ENCODE assay signal across 14 mouse cellular contexts in the genomic region with DNA sequence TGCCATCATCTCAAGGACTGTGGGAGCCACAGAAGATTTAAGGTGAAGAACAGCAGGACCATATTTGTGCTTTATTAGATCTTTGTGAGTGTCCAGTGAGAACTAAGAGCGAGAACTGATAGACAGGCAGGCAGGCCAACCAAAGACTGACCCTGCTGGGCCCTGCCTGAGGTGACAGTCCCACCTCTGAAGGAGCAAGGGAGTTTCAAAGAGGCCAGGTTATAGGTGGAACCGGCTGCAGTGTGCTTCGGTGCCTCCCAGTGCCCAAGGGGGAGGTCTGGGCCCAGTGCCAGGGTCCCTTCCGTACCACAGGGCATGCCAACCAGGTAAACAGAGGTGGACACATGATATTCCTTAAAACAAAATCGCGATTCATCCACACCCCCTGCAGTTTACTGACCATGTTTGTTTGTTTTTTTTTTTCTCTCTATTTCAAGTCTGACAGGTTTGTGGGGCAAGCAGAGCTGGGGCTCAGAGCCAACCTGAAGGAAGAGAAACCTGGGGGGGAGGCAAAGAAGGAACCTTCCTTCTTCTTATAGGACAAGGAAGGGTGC. TPM values are rescaled to one million over a fixed set of nuclear protein-coding genes. Genes with fewer than 3 reads are reported as not detected.
A peak's percentile ranks its signal among the peaks of the same experiment; 100 is the strongest.
DNase-seq lines count a peak whose midpoint lies in the region; ATAC-seq and TF ChIP-seq lines count a peak whose summit lies in the region.
"Had no signal": no experiment of that assay in that cellular context is flagged by ENCODE, and none has a peak within 500 bp of the region (broad histone marks: within the 10 kb centered on the region; RNA-seq: fewer than 3 reads in every experiment).

No protein-coding gene starts in this region.

- DNase-seq in kidney, adult 2 months = peak; percentile 43
- peak; percentile 46 to 64 for DNase-seq in kidney, postnatal 4 days
- DNase-seq in right cerebral cortex, postnatal 4 days = no peak
- no peak for DNase-seq in layer of hippocampus, postnatal 10 days (ENCODE audit: low spot score in 2 of 2)
- no peak for DNase-seq in left cerebral cortex, adult 8-10 months (ENCODE audit: low spot score in 2 of 2)
- DNase-seq: liver; right cerebral cortex, postnatal 14 days; thymus, postnatal 14 days had no signal

- WGBS in kidney, adult 2 months = 39% methylated on average over 6 of the region's 6 CpGs
- 46% methylated on average over 6 of the region's 6 CpGs for WGBS in kidney, embryonic 15.5 days
- WGBS in small intestine, adult 2 months = 24% methylated on average over 6 of the region's 6 CpGs

- no peak for TF ChIP-seq POLR2A in kidney, adult 2 months (IDR thresholded peaks at IDR 0.05; ENCODE audit: low read depth, low read length)
- no peak for TF ChIP-seq POLR2A in ES-Bruce4 (IDR thresholded peaks at IDR 0.05; ENCODE audit: insufficient read depth, low read length)
- no peak for TF ChIP-seq POLR2A in small intestine, adult 2 months (IDR thresholded peaks at IDR 0.05; ENCODE audit: low read depth, low read length)

- H3K27me3 ChIP-seq in kidney, adult 2 months (replicated peaks; ENCODE audit: control insufficient read depth, insufficient read depth, low read length) = no peaks in the 10 kb centered on the region
- no peaks in the 10 kb centered on the region for H3K27me3 ChIP-seq in kidney, embryonic 15.5 days
- no peaks in the 10 kb centered on the region for H3K27me3 ChIP-seq in ES-Bruce4 (ENCODE audit: control insufficient read depth, insufficient read depth, low read length, poor library complexity, severe bottlenecking)
- no peaks in the 10 kb centered on the region for H3K27me3 ChIP-seq in small intestine, adult 2 months (ENCODE audit: control insufficient read depth, insufficient read depth, low read length)
- H3K27me3 ChIP-seq: midbrain, embryonic 12.5 days; neural tube, embryonic 13.5 days had no signal

- no peak for ATAC-seq in kidney, embryonic 15.5 days (replicated peaks; ENCODE audit: low FRiP score)

- no peak overlapping the region for H3K4me2 ChIP-seq in kidney, embryonic 15.5 days
- H3K4me2 ChIP-seq: midbrain, embryonic 12.5 days; neural tube, embryonic 13.5 days had no signal

- H3K4me1 ChIP-seq in kidney, adult 2 months (ENCODE audit: control insufficient read depth, insufficient read depth, low read length) = no peaks in the 10 kb centered on the region
- peaks cover 19% of the 10 kb centered on the region for H3K4me1 ChIP-seq in kidney, embryonic 15.5 days
- peaks cover 14% of the 10 kb centered on the region for H3K4me1 ChIP-seq in ES-Bruce4 (ENCODE audit: control insufficient read depth, insufficient read depth, low read length)
- peaks cover 13% of the 10 kb centered on the region for H3K4me1 ChIP-seq in small intestine, adult 2 months (ENCODE audit: control insufficient read depth, insufficient read depth, insufficient read length, low read length)

- no peak overlapping the region for H3K9ac ChIP-seq in kidney, embryonic 15.5 days
- H3K9ac ChIP-seq in ES-Bruce4 (ENCODE audit: low read depth, poor library complexity, severe bottlenecking) = no peak overlapping the region
- H3K9ac ChIP-seq: midbrain, embryonic 12.5 days; neural tube, embryonic 13.5 days had no signal

- peak overlapping the region; percentile 22; the same call in 1 of the 2 replicates for H3K27ac ChIP-seq in kidney, adult 2 months (ENCODE audit: insufficient read depth, low read depth, low read length)
- no peak overlapping the region for H3K27ac ChIP-seq in kidney, embryonic 15.5 days
- peak overlapping the region; percentile 55 for H3K27ac ChIP-seq in ES-Bruce4 (ENCODE audit: insufficient read depth, low read length)
- H3K27ac ChIP-seq in small intestine, adult 2 months (ENCODE audit: insufficient read depth, low read depth, low read length) = peak overlapping the region; percentile 63
- H3K27ac ChIP-seq: forebrain, embryonic 10.5 days; midbrain, embryonic 12.5 days; neural tube, embryonic 13.5 days had no signal

- TF ChIP-seq CTCF in kidney, adult 2 months (conservative IDR thresholded peaks at IDR 0.05; ENCODE audit: insufficient read depth, insufficient read length, low read depth, low read length) = no peak
- TF ChIP-seq CTCF in ES-Bruce4 (IDR thresholded peaks at IDR 0.05; ENCODE audit: low read depth, low read length) = no peak
- no peak for TF ChIP-seq CTCF in small intestine, adult 2 months (IDR thresholded peaks at IDR 0.05; ENCODE audit: extremely low read depth, insufficient read length, insufficient replicate concordance, low read depth, low read length)

- H3K4me3 ChIP-seq in kidney, adult 2 months (ENCODE audit: insufficient read depth, low read depth, low read length) = no peak overlapping the region
- no peak overlapping the region for H3K4me3 ChIP-seq in kidney, embryonic 15.5 days (replicated peaks)
- no peak overlapping the region for H3K4me3 ChIP-seq in ES-Bruce4 (ENCODE audit: low read depth, low read length)
- no peak overlapping the region for H3K4me3 ChIP-seq in small intestine, adult 2 months (ENCODE audit: low read depth, low read length)
- H3K4me3 ChIP-seq: forebrain, embryonic 10.5 days; midbrain, embryonic 12.5 days; neural tube, embryonic 13.5 days had no signal

- no peaks in the 10 kb centered on the region for H3K36me3 ChIP-seq in kidney, adult 2 months (ENCODE audit: control insufficient read depth, insufficient read depth, low read length)
- no peaks in the 10 kb centered on the region for H3K36me3 ChIP-seq in kidney, embryonic 15.5 days
- H3K36me3 ChIP-seq in ES-Bruce4 (ENCODE audit: control insufficient read depth, insufficient read depth, low read length, poor library complexity, severe bottlenecking) = no peaks in the 10 kb centered on the region
- H3K36me3 ChIP-seq in small intestine, adult 2 months (ENCODE audit: control insufficient read depth, insufficient read depth, low read length) = no peaks in the 10 kb centered on the region
- H3K36me3 ChIP-seq: forebrain, embryonic 10.5 days; midbrain, embryonic 12.5 days; neural tube, embryonic 13.5 days had no signal

- no peak for TF ChIP-seq EP300 in ES-Bruce4 (IDR thresholded peaks at IDR 0.05; ENCODE audit: insufficient read depth, low read depth, low read length)

- H3K9me3 ChIP-seq in kidney, embryonic 15.5 days (replicated peaks) = no peaks in the 10 kb centered on the region
- no peaks in the 10 kb centered on the region for H3K9me3 ChIP-seq in ES-Bruce4 (replicated peaks; ENCODE audit: control insufficient read depth, insufficient read depth, low read length, poor library complexity, severe bottlenecking)
- H3K9me3 ChIP-seq: forebrain, embryonic 10.5 days; midbrain, embryonic 12.5 days; neural tube, embryonic 13.5 days had no signal

RNA-seq across cellular contexts. Expression of a gene that starts 6.1 kb away (rescaled TPM):
- polyA plus RNA-seq in kidney, adult 2 months (2012; rRNA removed) = 32.3 and 33.4 TPM in 2 replicates
- polyA plus RNA-seq in kidney, embryonic 15.5 days (2015; fragmentation: Nextera tagmentation; extraction: Ambion mirVana) = 44.5 and 47.7 TPM in 2 replicates
- 65.5 and 71.6 TPM in 2 replicates for polyA plus RNA-seq in ES-Bruce4 (2011; ENCODE audit: insufficient read depth, insufficient read length, low read depth, missing spikeins)
- polyA plus RNA-seq in small intestine, adult 2 months (2012; rRNA removed) = 19.4 and 27.2 TPM in 2 replicates
- total RNA-seq in layer of hippocampus, postnatal 10 days (2021) = 10 to 100 TPM; 22.6 to 26.3 TPM
- 10 to 100 TPM; 24.7 to 31.8 (median 28.4) TPM for total RNA-seq in left cerebral cortex, adult 8-10 months (2022)

RNA-seq across cellular contexts. Expression of a gene that starts 22.8 kb away (rescaled TPM):
- polyA plus RNA-seq in kidney, adult 2 months (2012; rRNA removed) = 10.2 and 13.2 TPM in 2 replicates
- polyA plus RNA-seq in kidney, embryonic 15.5 days (2015; fragmentation: Nextera tagmentation; extraction: Ambion mirVana) = 16.5 and 19.3 TPM in 2 replicates
- 21.1 and 22.0 TPM in 2 replicates for polyA plus RNA-seq in ES-Bruce4 (2011; ENCODE audit: insufficient read depth, insufficient read length, low read depth, missing spikeins)
- polyA plus RNA-seq in small intestine, adult 2 months (2012; rRNA removed) = 3.6 and 7.0 TPM in 2 replicates
- total RNA-seq in layer of hippocampus, postnatal 10 days (2021) = 100 to 1,000 TPM; 525 to 547 TPM
- 100 to 1,000 TPM; 883 to 958 (median 954) TPM for total RNA-seq in left cerebral cortex, adult 8-10 months (2022)

Comparison
In these comparisons a context has a peak if more than half of its experiments do, and no peak if none do; other contexts are left out.
1. DNase-seq: peak in kidney, adult 2 months (single experiment) and kidney, postnatal 4 days (2 of 2); none in right cerebral cortex, postnatal 4 days (single experiment), layer of hippocampus, postnatal 10 days (0 of 2) and left cerebral cortex, adult 8-10 months (0 of 2).